Mouse (Mus musculus): ENCODE measurements around the gene Gm15130. TPM values are rescaled to one million over a fixed set of nuclear protein-coding genes. Genes with fewer than 3 reads are reported as not detected.

Gm15130 gene
- not detected in 2 replicates for polyA plus RNA-seq (2012; rRNA removed)
- not detected in 2 replicates for polyA plus RNA-seq (2014; fragmentation: Nextera tagmentation; extraction: Ambion mirVana)

GRCm38 (mm10) chr2:111152836-111153235 lies at the start of gene Gm15130:
Gene Gm15130, minus strand, starts transcription at chr2:111152936.
- no peak within 1 kb of the TSS for H3K4me2 ChIP-seq (ENCODE audit: low read depth)
- no peaks in the 10 kb centered on the region for H3K27me3 ChIP-seq (ENCODE audit: control insufficient read depth, insufficient read depth, low read length)
- no peak within 1 kb of the TSS for H3K9ac ChIP-seq (replicated peaks)
- no peak within 1 kb of the TSS for H3K27ac ChIP-seq
- H3K4me3 ChIP-seq (ENCODE audit: insufficient read depth in 1 of 2, low read depth in 2 of 2, low read length in 2 of 2): no peak within 1 kb of the TSS
- DNase-seq (ENCODE audit: low read depth in 3 of 3, low spot score in 3 of 3) (no peak), ATAC-seq (ENCODE audit: insufficient read depth) (no peak)
- WGBS (ENCODE audit: insufficient replicate concordance): 69% methylated on average over 2 of the region's 2 CpGs
- no peaks in the 10 kb centered on the region for H3K36me3 ChIP-seq (replicated peaks; ENCODE audit: control insufficient read depth, insufficient read depth, low read depth)
- no peaks in the 10 kb centered on the region for H3K4me1 ChIP-seq (replicated peaks; ENCODE audit: control insufficient read depth in 2 of 2, insufficient read depth in 2 of 2, low read length in 1 of 2)
- no peaks in the 10 kb centered on the region for H3K9me3 ChIP-seq (ENCODE audit: control insufficient read depth, low read length)
- TF ChIP-seq CTCF (IDR thresholded peaks at IDR 0.05; ENCODE audit: low read depth) (no peak), EP300 (IDR thresholded peaks at IDR 0.05; ENCODE audit: low read depth) (no peak)

DNA sequence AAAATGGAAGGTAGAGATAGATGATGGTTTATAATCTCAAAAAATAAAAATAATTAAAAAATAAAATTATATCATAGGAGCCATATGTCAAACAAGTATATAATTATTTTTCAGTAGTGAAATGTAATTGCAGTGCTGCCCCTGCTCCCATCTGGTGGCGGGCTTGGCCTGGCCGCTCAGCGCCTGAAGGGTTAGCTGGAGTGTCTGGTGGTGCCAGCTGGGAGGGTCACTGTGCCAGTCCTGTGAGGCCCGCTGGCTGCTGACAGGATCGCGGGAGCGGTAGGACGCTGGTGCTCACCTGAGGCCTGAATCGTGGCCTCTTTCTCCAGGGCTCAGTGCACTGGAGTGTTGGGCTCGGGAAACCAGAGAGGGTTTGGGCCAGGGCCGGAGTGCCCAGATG lies 29.3 kb upstream of the Gm15130 start:
- H3K4me3 ChIP-seq (ENCODE audit: insufficient read depth in 1 of 2, low read depth in 2 of 2, low read length in 2 of 2): no peak overlapping the region
- no peaks in the 10 kb centered on the region for H3K4me1 ChIP-seq (replicated peaks; ENCODE audit: control insufficient read depth in 2 of 2, insufficient read depth in 2 of 2, low read length in 1 of 2)
- 81% methylated on average over 11 of the region's 11 CpGs for WGBS (ENCODE audit: insufficient replicate concordance)
- no peak for ATAC-seq (ENCODE audit: insufficient read depth)
- no peaks in the 10 kb centered on the region for H3K9me3 ChIP-seq (ENCODE audit: control insufficient read depth, low read length)
- H3K27me3 ChIP-seq (ENCODE audit: control insufficient read depth, insufficient read depth, low read length): no peaks in the 10 kb centered on the region
- DNase-seq (ENCODE audit: low read depth in 3 of 3, low spot score in 3 of 3): no peak
- no peak overlapping the region for H3K27ac ChIP-seq
- H3K36me3 ChIP-seq (replicated peaks; ENCODE audit: control insufficient read depth, insufficient read depth, low read depth): no peaks in the 10 kb centered on the region
- TF ChIP-seq CTCF (IDR thresholded peaks at IDR 0.05; ENCODE audit: low read depth): no peak
- no peak for TF ChIP-seq EP300 (IDR thresholded peaks at IDR 0.05; ENCODE audit: low read depth)
- H3K4me2 ChIP-seq (ENCODE audit: low read depth): no peak overlapping the region
- H3K9ac ChIP-seq (replicated peaks): no peak overlapping the region

DNA sequence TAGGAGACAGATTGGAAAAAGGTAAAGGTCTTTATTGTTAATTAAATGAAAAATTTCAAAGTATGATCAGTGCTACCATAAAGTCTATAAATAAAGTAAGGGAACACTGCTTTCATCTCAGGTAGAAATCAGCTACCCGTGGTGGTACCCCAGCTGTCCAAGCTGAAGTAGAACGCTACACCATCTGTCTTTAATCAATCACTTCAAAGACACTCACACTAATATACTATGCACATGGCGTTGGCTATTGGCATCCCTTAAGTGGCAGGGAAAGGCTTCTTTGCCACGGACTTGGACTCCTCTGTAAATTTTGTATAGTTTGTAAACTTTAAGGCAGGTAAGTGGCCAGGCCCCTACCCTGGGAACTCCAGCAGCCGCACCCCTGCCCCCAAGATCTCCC lies 17.0 kb downstream of the Gm15130 start:
- no peak overlapping the region for H3K9ac ChIP-seq (replicated peaks)
- H3K4me3 ChIP-seq (ENCODE audit: insufficient read depth in 1 of 2, low read depth in 2 of 2, low read length in 2 of 2): no peak overlapping the region
- ATAC-seq (ENCODE audit: insufficient read depth) (no peak), DNase-seq (ENCODE audit: low read depth in 3 of 3, low spot score in 3 of 3) (no peak)
- TF ChIP-seq CTCF (IDR thresholded peaks at IDR 0.05; ENCODE audit: low read depth): no peak
- no peak for TF ChIP-seq EP300 (IDR thresholded peaks at IDR 0.05; ENCODE audit: low read depth)
- no peaks in the 10 kb centered on the region for H3K27me3 ChIP-seq (ENCODE audit: control insufficient read depth, insufficient read depth, low read length)
- H3K4me1 ChIP-seq (replicated peaks; ENCODE audit: control insufficient read depth in 2 of 2, insufficient read depth in 2 of 2, low read length in 1 of 2): no peaks in the 10 kb centered on the region
- no peaks in the 10 kb centered on the region for H3K9me3 ChIP-seq (ENCODE audit: control insufficient read depth, low read length)
- H3K36me3 ChIP-seq (replicated peaks; ENCODE audit: control insufficient read depth, insufficient read depth, low read depth): no peaks in the 10 kb centered on the region
- no peak overlapping the region for H3K27ac ChIP-seq
- H3K4me2 ChIP-seq (ENCODE audit: low read depth): no peak overlapping the region
- WGBS (ENCODE audit: insufficient replicate concordance): 56% methylated on average over 5 of the region's 5 CpGs

GRCm38 (mm10) chr2:111105882-111106281 lies 46.9 kb downstream of the Gm15130 start, which contains the start of gene Gm13941:
Gene Gm13941, minus strand, starts transcription at chr2:111105982.
- ATAC-seq (ENCODE audit: insufficient read depth): no peak
- Histone ChIP-seq H3K36me3 (replicated peaks; ENCODE audit: control insufficient read depth, insufficient read depth, low read depth) (no peaks in the 10 kb centered on the region), H3K9ac (replicated peaks) (no peak within 1 kb of the TSS), H3K27me3 (ENCODE audit: control insufficient read depth, insufficient read depth, low read length) (no peaks in the 10 kb centered on the region), H3K4me1 (replicated peaks; ENCODE audit: control insufficient read depth in 2 of 2, insufficient read depth in 2 of 2, low read length in 1 of 2) (no peaks in the 10 kb centered on the region), H3K9me3 (ENCODE audit: control insufficient read depth, low read length) (no peaks in the 10 kb centered on the region), H3K27ac (no peak within 1 kb of the TSS), H3K4me3 (ENCODE audit: insufficient read depth in 1 of 2, low read depth in 2 of 2, low read length in 2 of 2) (no peak within 1 kb of the TSS), H3K4me2 (ENCODE audit: low read depth) (no peak within 1 kb of the TSS)
- no peak for DNase-seq (ENCODE audit: low read depth in 3 of 3, low spot score in 3 of 3)
- no peak for TF ChIP-seq CTCF (IDR thresholded peaks at IDR 0.05; ENCODE audit: low read depth)
- TF ChIP-seq EP300 (IDR thresholded peaks at IDR 0.05; ENCODE audit: low read depth): no peak

Other genes starting within 250 kb of the Gm15130 start
- gene Ano3, start 202.0 kb downstream of the Gm15130 start, polyA plus RNA-seq (2012; rRNA removed): under 0.01 and 0.06 TPM in 2 replicates
- not detected in 2 replicates for gene Ano3, start 202.0 kb downstream of the Gm15130 start, polyA plus RNA-seq (2014; fragmentation: Nextera tagmentation; extraction: Ambion mirVana)
- gene Gm13941, start 47.0 kb downstream of the Gm15130 start, polyA plus RNA-seq (2012; rRNA removed): not detected in 2 replicates
- not detected in 2 replicates for gene Gm13941, start 47.0 kb downstream of the Gm15130 start, polyA plus RNA-seq (2014; fragmentation: Nextera tagmentation; extraction: Ambion mirVana)
- gene 4930430A15Rik, start 76.7 kb upstream of the Gm15130 start, polyA plus RNA-seq (2012; rRNA removed): not detected in 2 replicates
- gene 4930430A15Rik, start 76.7 kb upstream of the Gm15130 start, polyA plus RNA-seq (2014; fragmentation: Nextera tagmentation; extraction: Ambion mirVana): not detected in 2 replicates
- not detected in 2 replicates for gene Olfr1275, start 82.3 kb upstream of the Gm15130 start, polyA plus RNA-seq (2012; rRNA removed)
- gene Olfr1275, start 82.3 kb upstream of the Gm15130 start, polyA plus RNA-seq (2014; fragmentation: Nextera tagmentation; extraction: Ambion mirVana): not detected in 2 replicates
- not detected in 2 replicates for gene Olfr1276, start 101.6 kb upstream of the Gm15130 start, polyA plus RNA-seq (2012; rRNA removed)
- gene Olfr1276, start 101.6 kb upstream of the Gm15130 start, polyA plus RNA-seq (2014; fragmentation: Nextera tagmentation; extraction: Ambion mirVana): not detected in 2 replicates
- gene Olfr1277, start 121.2 kb upstream of the Gm15130 start, polyA plus RNA-seq (2012; rRNA removed): not detected in 2 replicates
- gene Olfr1277, start 121.2 kb upstream of the Gm15130 start, polyA plus RNA-seq (2014; fragmentation: Nextera tagmentation; extraction: Ambion mirVana): not detected in 2 replicates
- not detected in 2 replicates for gene Olfr1278, start 137.2 kb upstream of the Gm15130 start, polyA plus RNA-seq (2012; rRNA removed)
- not detected in 2 replicates for gene Olfr1278, start 137.2 kb upstream of the Gm15130 start, polyA plus RNA-seq (2014; fragmentation: Nextera tagmentation; extraction: Ambion mirVana)
- gene Olfr1279, start 147.7 kb upstream of the Gm15130 start, polyA plus RNA-seq (2012; rRNA removed): not detected in 2 replicates
- gene Olfr1279, start 147.7 kb upstream of the Gm15130 start, polyA plus RNA-seq (2014; fragmentation: Nextera tagmentation; extraction: Ambion mirVana): not detected in 2 replicates
- not detected in 2 replicates for gene Olfr1280, start 161.1 kb upstream of the Gm15130 start, polyA plus RNA-seq (2012; rRNA removed)
- not detected in 2 replicates for gene Olfr1280, start 161.1 kb upstream of the Gm15130 start, polyA plus RNA-seq (2014; fragmentation: Nextera tagmentation; extraction: Ambion mirVana)
- gene Olfr1281, start 173.6 kb upstream of the Gm15130 start, polyA plus RNA-seq (2012; rRNA removed): not detected in 2 replicates
- gene Olfr1281, start 173.6 kb upstream of the Gm15130 start, polyA plus RNA-seq (2014; fragmentation: Nextera tagmentation; extraction: Ambion mirVana): not detected in 2 replicates
- gene Olfr1282, start 183.1 kb upstream of the Gm15130 start, polyA plus RNA-seq (2012; rRNA removed): not detected in 2 replicates
- not detected in 2 replicates for gene Olfr1282, start 183.1 kb upstream of the Gm15130 start, polyA plus RNA-seq (2014; fragmentation: Nextera tagmentation; extraction: Ambion mirVana)
- not detected in 2 replicates for gene Olfr1283, start 213.9 kb upstream of the Gm15130 start, polyA plus RNA-seq (2012; rRNA removed)
- gene Olfr1283, start 213.9 kb upstream of the Gm15130 start, polyA plus RNA-seq (2014; fragmentation: Nextera tagmentation; extraction: Ambion mirVana): not detected in 2 replicates
- not detected in 2 replicates for gene Olfr1284, start 222.6 kb upstream of the Gm15130 start, polyA plus RNA-seq (2012; rRNA removed)
- gene Olfr1284, start 222.6 kb upstream of the Gm15130 start, polyA plus RNA-seq (2014; fragmentation: Nextera tagmentation; extraction: Ambion mirVana): not detected in 2 replicates